In the genomic region with DNA sequence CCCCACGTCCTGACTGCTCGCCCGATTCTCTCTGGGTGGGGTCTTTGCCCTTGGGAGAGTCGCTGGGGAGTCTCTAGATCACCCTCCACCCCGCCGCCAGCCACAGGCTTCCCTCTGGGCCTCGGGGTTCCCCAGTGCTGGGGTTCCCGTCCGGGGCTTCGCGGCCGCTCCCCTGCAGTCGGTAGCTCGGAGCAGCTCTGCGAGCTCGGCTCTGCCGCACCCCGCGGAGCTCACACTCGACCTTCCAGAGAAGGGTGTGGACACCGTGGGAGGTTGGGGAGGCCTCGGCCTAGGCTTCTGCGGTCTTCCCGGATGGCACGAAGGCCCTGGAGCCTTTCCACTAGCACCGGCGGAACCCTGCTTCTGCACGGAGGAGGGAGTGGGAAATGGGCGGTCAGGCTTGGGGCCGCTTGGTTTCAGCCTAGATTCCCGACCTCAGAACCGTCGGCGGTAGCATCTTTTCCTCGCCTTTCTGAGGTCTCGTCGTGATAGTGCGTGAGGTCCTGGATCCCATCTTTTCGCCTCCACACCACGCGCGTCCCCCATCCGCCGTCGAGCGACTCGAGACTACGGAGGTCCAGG, we compare ENCODE assay signal across 8 mouse cellular contexts. TPM values are rescaled to one million over a fixed set of nuclear protein-coding genes. Genes with fewer than 3 reads are reported as not detected.
DNase-seq lines count a peak whose midpoint lies in the region; ATAC-seq and TF ChIP-seq lines count a peak whose summit lies in the region.

No protein-coding gene starts in this region.

- TF ChIP-seq CTCF in ES-Bruce4 (IDR thresholded peaks at IDR 0.05; ENCODE audit: low read depth, low read length) = no peak
- TF ChIP-seq CTCF in hindbrain, postnatal 0 days (IDR thresholded peaks at IDR 0.05; ENCODE audit: low read depth) = no peak

- TF ChIP-seq EP300 in ES-Bruce4 (IDR thresholded peaks at IDR 0.05; ENCODE audit: insufficient read depth, low read depth, low read length) = no peak

- no peak for DNase-seq in heart, postnatal 10 days
- DNase-seq in hindbrain, postnatal 0 days (ENCODE audit: low spot score) = peak; percentile 40
- no peak for DNase-seq in midbrain, embryonic 14.5 days
- DNase-seq in gastrocnemius, postnatal 4 days (ENCODE audit: low spot score in 2 of 2) = no peak
- DNase-seq in layer of hippocampus, adult 9-11 months = no peak

- peak overlapping the region; percentile 44 for H3K4me3 ChIP-seq in heart, embryonic 15.5 days
- peak overlapping the region; percentile 51 for H3K4me3 ChIP-seq in ES-Bruce4 (ENCODE audit: low read depth, low read length)
- peak overlapping the region; percentile 66 for H3K4me3 ChIP-seq in hindbrain, postnatal 0 days (ENCODE audit: low read length)
- H3K4me3 ChIP-seq in midbrain, embryonic 14.5 days (replicated peaks; ENCODE audit: low read depth, low read length) = peak overlapping the region; percentile 55

- no peak overlapping the region for H3K9ac ChIP-seq in heart, embryonic 15.5 days
- peak overlapping the region; percentile 16; the same call in 1 of the 2 replicates for H3K9ac ChIP-seq in ES-Bruce4 (ENCODE audit: low read depth, poor library complexity, severe bottlenecking)
- peak overlapping the region; percentile 88 for H3K9ac ChIP-seq in hindbrain, postnatal 0 days (replicated peaks; ENCODE audit: low read length)
- H3K9ac ChIP-seq in midbrain, embryonic 14.5 days (replicated peaks; ENCODE audit: low read length) = peak overlapping the region; percentile 82

- H3K4me2 ChIP-seq in heart, embryonic 15.5 days = peak overlapping the region; percentile 64
- H3K4me2 ChIP-seq in hindbrain, postnatal 0 days (ENCODE audit: low read depth, low read length) = peak overlapping the region; percentile 66
- peak overlapping the region; percentile 59 for H3K4me2 ChIP-seq in midbrain, embryonic 14.5 days (ENCODE audit: low read length)

- TF ChIP-seq POLR2A in ES-Bruce4 (IDR thresholded peaks at IDR 0.05; ENCODE audit: insufficient read depth, low read length) = no peak

- ATAC-seq in heart, embryonic 15.5 days (replicated peaks; ENCODE audit: insufficient number of reproducible peaks, insufficient read depth, low FRiP score, low read depth) = no peak
- peak; percentile 40 for ATAC-seq in common myeloid progenitor, adult 5-6 weeks (replicated peaks; ENCODE audit: low read depth, poor library complexity, severe bottlenecking)
- no peak for ATAC-seq in hindbrain, postnatal 0 days
- ATAC-seq in midbrain, embryonic 14.5 days (ENCODE audit: low FRiP score, low TSS enrichment) = peak; percentile 9; the same call in 1 of the 2 replicates

- H3K4me1 ChIP-seq in heart, embryonic 15.5 days (replicated peaks) = peaks cover 21% of the 10 kb centered on the region
- H3K4me1 ChIP-seq in ES-Bruce4 (ENCODE audit: control insufficient read depth, insufficient read depth, low read length) = no peaks in the 10 kb centered on the region
- peaks cover 28% of the 10 kb centered on the region; the same call in 1 of the 2 replicates for H3K4me1 ChIP-seq in hindbrain, postnatal 0 days (ENCODE audit: insufficient read depth, low read length)
- peaks cover 33% of the 10 kb centered on the region for H3K4me1 ChIP-seq in midbrain, embryonic 14.5 days (ENCODE audit: control insufficient read depth, insufficient read depth, low read length)

- H3K9me3 ChIP-seq in heart, embryonic 15.5 days (replicated peaks) = no peaks in the 10 kb centered on the region
- no peaks in the 10 kb centered on the region for H3K9me3 ChIP-seq in ES-Bruce4 (replicated peaks; ENCODE audit: control insufficient read depth, insufficient read depth, low read length, poor library complexity, severe bottlenecking)
- no peaks in the 10 kb centered on the region for H3K9me3 ChIP-seq in hindbrain, postnatal 0 days (ENCODE audit: low read length)
- H3K9me3 ChIP-seq in midbrain, embryonic 14.5 days (ENCODE audit: control insufficient read depth, low read length) = no peaks in the 10 kb centered on the region

- no peak overlapping the region for H3K27ac ChIP-seq in heart, embryonic 15.5 days
- no peak overlapping the region for H3K27ac ChIP-seq in ES-Bruce4 (ENCODE audit: insufficient read depth, low read length)
- peak overlapping the region; percentile 93 for H3K27ac ChIP-seq in hindbrain, postnatal 0 days
- H3K27ac ChIP-seq in midbrain, embryonic 14.5 days (replicated peaks; ENCODE audit: low read depth, low read length) = peak overlapping the region; percentile 87

- H3K27me3 ChIP-seq in heart, embryonic 15.5 days = peaks cover 97% of the 10 kb centered on the region
- H3K27me3 ChIP-seq in ES-Bruce4 (ENCODE audit: control insufficient read depth, insufficient read depth, low read length, poor library complexity, severe bottlenecking) = peaks cover 22% of the 10 kb centered on the region
- 0 out of 2 replicates have a peak, but pooled peaks cover 4% of the 10 kb centered on the region for H3K27me3 ChIP-seq in hindbrain, postnatal 0 days (ENCODE audit: insufficient read depth, low read length)
- peaks cover 57% of the 10 kb centered on the region for H3K27me3 ChIP-seq in midbrain, embryonic 14.5 days (ENCODE audit: control insufficient read depth, insufficient read depth, low read length)

- intact Hi-C loops in heart, postnatal 10 days (cut with DNase I) = no loop called here

- WGBS in heart, embryonic 15.5 days = under 1% methylated on average over 48 of the region's 48 CpGs
- WGBS in hindbrain, postnatal 0 days = 2% methylated on average over 48 of the region's 48 CpGs
- 1% methylated on average over 48 of the region's 48 CpGs for WGBS in midbrain, embryonic 14.5 days

- H3K36me3 ChIP-seq in heart, embryonic 15.5 days = no peaks in the 10 kb centered on the region
- no peaks in the 10 kb centered on the region for H3K36me3 ChIP-seq in ES-Bruce4 (ENCODE audit: control insufficient read depth, insufficient read depth, low read length, poor library complexity, severe bottlenecking)
- H3K36me3 ChIP-seq in hindbrain, postnatal 0 days (ENCODE audit: insufficient read depth, low read length) = peaks cover 2% of the 10 kb centered on the region; the same call in 1 of the 2 replicates
- H3K36me3 ChIP-seq in midbrain, embryonic 14.5 days (ENCODE audit: control insufficient read depth, insufficient read depth, low read length) = peaks cover 21% of the 10 kb centered on the region; the same call in 1 of the 2 replicates

RNA-seq across cellular contexts. Expression of a gene that starts 39.4 kb away (rescaled TPM):
- 0.13 and 0.14 TPM in 2 replicates for polyA plus RNA-seq in heart, embryonic 15.5 days (2015; fragmentation: Nextera tagmentation; extraction: Ambion mirVana)
- total RNA-seq in heart, postnatal 10 days (2021) = not detected
- 0.82 TPM in 1 of 2 replicates, not detected in the other for polyA plus RNA-seq in ES-Bruce4 (2011; ENCODE audit: insufficient read depth, insufficient read length, low read depth, missing spikeins)
- total RNA-seq in common myeloid progenitor, adult 5-6 weeks (2017) = not detected in 2 replicates
- total RNA-seq in hindbrain, postnatal 0 days (2014; rRNA removed) = 0.94 and 1.0 TPM in 2 replicates
- polyA plus RNA-seq in hindbrain, postnatal 0 days (2015; fragmentation: Nextera tagmentation; extraction: Ambion mirVana) = 0.37 and 0.43 TPM in 2 replicates
- 0.21 and 0.22 TPM in 2 replicates for polyA plus RNA-seq in midbrain, embryonic 14.5 days (2014; fragmentation: Nextera tagmentation; extraction: Ambion mirVana)
- under 1 TPM in 1 of 2 experiments, not detected in 1; 0.16 TPM for total RNA-seq in gastrocnemius, postnatal 4 days (2021)

Comparison
In these comparisons a context has a peak if more than half of its experiments do, and no peak if none do; other contexts are left out.
1. ATAC-seq: peak in common myeloid progenitor, adult 5-6 weeks (single experiment) and midbrain, embryonic 14.5 days (single experiment); none in heart, embryonic 15.5 days (single experiment) and hindbrain, postnatal 0 days (single experiment).
2. H3K27ac ChIP-seq: peak in hindbrain, postnatal 0 days (single experiment) and midbrain, embryonic 14.5 days (single experiment); none in heart, embryonic 15.5 days (single experiment) and ES-Bruce4 (single experiment).
3. Peak in every context shown above with its lines, with median percentiles within 50 percentile points of each other: H3K4me2 ChIP-seq and H3K4me3 ChIP-seq.